15 mouse cellular contexts compared by ENCODE assay signal in the genomic region with DNA sequence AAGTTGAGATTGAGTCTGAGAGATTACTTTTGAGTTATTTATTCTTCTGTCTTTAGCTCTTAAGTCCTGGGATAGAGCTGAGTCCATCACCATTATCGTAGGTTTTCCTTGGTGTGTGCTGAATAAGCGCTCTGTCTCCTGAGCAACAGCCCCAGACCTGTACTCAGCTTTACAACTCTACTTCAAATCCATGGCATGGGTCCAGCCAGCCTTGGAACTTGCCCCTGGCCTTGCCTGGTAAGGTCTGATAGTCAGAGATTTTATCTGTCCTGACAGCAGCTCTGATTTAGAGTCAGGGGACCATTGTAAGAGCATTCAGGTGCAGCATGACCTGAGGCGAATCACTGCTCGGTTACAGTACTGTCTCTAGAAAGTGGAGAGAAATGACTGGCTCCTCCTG.
DNase-seq lines count a peak whose midpoint lies in the region; ATAC-seq and TF ChIP-seq lines count a peak whose summit lies in the region.
"Had no signal": no experiment of that assay in that cellular context is flagged by ENCODE, and none has a peak within 500 bp of the region (broad histone marks: within the 10 kb centered on the region; RNA-seq: fewer than 3 reads in every experiment).

No protein-coding gene starts in this region.

- ATAC-seq in midbrain, embryonic 14.5 days (ENCODE audit: low FRiP score, low TSS enrichment): no peak
- ATAC-seq in midbrain, embryonic 16.5 days: no peak
- ATAC-seq in intestine, postnatal 0 days: peak; percentile 66
- ATAC-seq in activated CD4-positive, CD25-positive, alpha-beta regulatory T cell, adult 4 months: no peak

- no peak for TF ChIP-seq CTCF in intestine, postnatal 0 days (IDR thresholded peaks at IDR 0.05; ENCODE audit: low read depth)

- H3K27me3 ChIP-seq in midbrain, embryonic 14.5 days (ENCODE audit: control insufficient read depth, insufficient read depth, low read length): no peaks in the 10 kb centered on the region
- H3K27me3 ChIP-seq in midbrain, embryonic 16.5 days (ENCODE audit: control insufficient read depth, insufficient read depth, low read depth, low read length): no peaks in the 10 kb centered on the region
- H3K27me3 ChIP-seq in intestine, postnatal 0 days (replicated peaks; ENCODE audit: control insufficient read depth, insufficient read depth, low read length): no peaks in the 10 kb centered on the region
- H3K27me3 ChIP-seq: forebrain, embryonic 12.5 days; heart, embryonic 13.5 days; hindbrain, embryonic 12.5 days; limb, embryonic 13.5 days had no signal

- 81% methylated on average over 4 of the region's 4 CpGs for WGBS in midbrain, embryonic 14.5 days
- 82% methylated on average over 4 of the region's 4 CpGs for whole genome bisulfite sequencing in midbrain, embryonic 16.5 days
- 64% methylated on average over 4 of the region's 4 CpGs for WGBS in intestine, postnatal 0 days

- no peak overlapping the region for H3K4me3 ChIP-seq in midbrain, embryonic 14.5 days (replicated peaks; ENCODE audit: low read depth, low read length)
- H3K4me3 ChIP-seq in midbrain, embryonic 16.5 days (ENCODE audit: low read depth, low read length): no peak overlapping the region
- no peak overlapping the region for H3K4me3 ChIP-seq in intestine, postnatal 0 days (ENCODE audit: low read depth, low read length)
- H3K4me3 ChIP-seq: forebrain, embryonic 12.5 days; heart, embryonic 13.5 days; hindbrain, embryonic 12.5 days; limb, embryonic 13.5 days had no signal

- peak; percentile 26 to 31 for DNase-seq in cerebellum, postnatal 36 days
- DNase-seq in cerebellum, adult 8-10 months: no peak
- DNase-seq in midbrain, embryonic 14.5 days: peak; percentile 13
- DNase-seq in kidney, postnatal 36 days: peak; percentile 75 to 77
- DNase-seq: gastrocnemius, postnatal 14 days; lung, embryonic 14.5 days; thymus, postnatal 36 days had no signal

- no peaks in the 10 kb centered on the region for H3K9me3 ChIP-seq in midbrain, embryonic 14.5 days (ENCODE audit: control insufficient read depth, low read length)
- H3K9me3 ChIP-seq in midbrain, embryonic 16.5 days (replicated peaks; ENCODE audit: control insufficient read depth, low read length, poor library complexity, severe bottlenecking): no peaks in the 10 kb centered on the region
- no peaks in the 10 kb centered on the region for H3K9me3 ChIP-seq in intestine, postnatal 0 days (ENCODE audit: control insufficient read depth)
- H3K9me3 ChIP-seq: forebrain, embryonic 12.5 days; heart, embryonic 13.5 days; hindbrain, embryonic 12.5 days; limb, embryonic 13.5 days had no signal

- no peak overlapping the region for H3K27ac ChIP-seq in midbrain, embryonic 14.5 days (replicated peaks; ENCODE audit: low read depth, low read length)
- no peak overlapping the region for H3K27ac ChIP-seq in midbrain, embryonic 16.5 days (ENCODE audit: low read length)
- H3K27ac ChIP-seq in intestine, postnatal 0 days (ENCODE audit: low read depth, low read length): no peak overlapping the region
- H3K27ac ChIP-seq: forebrain, embryonic 12.5 days; heart, embryonic 13.5 days; hindbrain, embryonic 12.5 days; kidney, postnatal 0 days; limb, embryonic 13.5 days had no signal

- no peak overlapping the region for H3K9ac ChIP-seq in midbrain, embryonic 14.5 days (replicated peaks; ENCODE audit: low read length)
- no peak overlapping the region for H3K9ac ChIP-seq in midbrain, embryonic 16.5 days (ENCODE audit: low read depth, low read length)
- H3K9ac ChIP-seq in intestine, postnatal 0 days (ENCODE audit: low read depth, low read length): no peak overlapping the region
- H3K9ac ChIP-seq: forebrain, embryonic 12.5 days; heart, embryonic 13.5 days; hindbrain, embryonic 12.5 days; limb, embryonic 13.5 days; lung, embryonic 14.5 days had no signal

- no peak overlapping the region for H3K4me2 ChIP-seq in midbrain, embryonic 14.5 days (ENCODE audit: low read length)
- H3K4me2 ChIP-seq in midbrain, embryonic 16.5 days (ENCODE audit: low read length): no peak overlapping the region
- no peak overlapping the region for H3K4me2 ChIP-seq in intestine, postnatal 0 days (replicated peaks; ENCODE audit: low read depth)
- H3K4me2 ChIP-seq: forebrain, embryonic 12.5 days; limb, embryonic 13.5 days; lung, embryonic 14.5 days had no signal

- no peaks in the 10 kb centered on the region for H3K4me1 ChIP-seq in midbrain, embryonic 14.5 days (ENCODE audit: control insufficient read depth, insufficient read depth, low read length)
- peaks cover 10% of the 10 kb centered on the region for H3K4me1 ChIP-seq in midbrain, embryonic 16.5 days (ENCODE audit: control insufficient read depth, insufficient read depth, low read length)
- no peaks in the 10 kb centered on the region for H3K4me1 ChIP-seq in intestine, postnatal 0 days (replicated peaks; ENCODE audit: control insufficient read depth, insufficient read depth, low read length)

- H3K36me3 ChIP-seq in midbrain, embryonic 14.5 days (ENCODE audit: control insufficient read depth, insufficient read depth, low read length): no peaks in the 10 kb centered on the region
- no peaks in the 10 kb centered on the region for H3K36me3 ChIP-seq in midbrain, embryonic 16.5 days (ENCODE audit: control insufficient read depth, insufficient read depth, low read length)
- no peaks in the 10 kb centered on the region for H3K36me3 ChIP-seq in intestine, postnatal 0 days (ENCODE audit: control insufficient read depth, insufficient read depth)
- H3K36me3 ChIP-seq: forebrain, embryonic 12.5 days; heart, embryonic 13.5 days; hindbrain, embryonic 12.5 days; limb, embryonic 13.5 days had no signal
